Mouse (Mus musculus) gastrocnemius, postnatal 14 days (tissue): ENCODE measurements around the gene Ddi1. TPM values are rescaled to one million over a fixed set of nuclear protein-coding genes. Genes with fewer than 3 reads are reported as not detected.
"Not testable (repeated sequence)": the region's sequence is repeated elsewhere in the genome, so short reads cannot be mapped to it uniquely, and the experiment has no call there.

Source experiments
- DNase-seq: peaks from one replicate; pipeline ENCODE4 v3.0.0; 2021; ENCODE audit warnings: mixed read lengths
- intact Hi-C: fragments of 180-260 bp; cut with DNase I; formaldehyde crosslinking; loops from one replicate; pipeline ENCODE4 v1.15.1; 2025; ENCODE audit warnings: low total_unique reads
- long read RNA-seq, 2 experiments: library from polyadenylated mRNA; stranded (forward); transcript quantifications; one replicate each; pipeline ENCODE4 v2.0.0; 2021
- total RNA-seq, 2 experiments: library from RNA; stranded (reverse); gene quantifications; 2 replicates each; pipeline ENCODE4 v1.2.3; 2021

Gene Ddi1
- total RNA-seq, result not detected
- long read RNA-seq, experiment 1, result 0 reads
- long read RNA-seq, experiment 2, result 0 reads

DNA sequence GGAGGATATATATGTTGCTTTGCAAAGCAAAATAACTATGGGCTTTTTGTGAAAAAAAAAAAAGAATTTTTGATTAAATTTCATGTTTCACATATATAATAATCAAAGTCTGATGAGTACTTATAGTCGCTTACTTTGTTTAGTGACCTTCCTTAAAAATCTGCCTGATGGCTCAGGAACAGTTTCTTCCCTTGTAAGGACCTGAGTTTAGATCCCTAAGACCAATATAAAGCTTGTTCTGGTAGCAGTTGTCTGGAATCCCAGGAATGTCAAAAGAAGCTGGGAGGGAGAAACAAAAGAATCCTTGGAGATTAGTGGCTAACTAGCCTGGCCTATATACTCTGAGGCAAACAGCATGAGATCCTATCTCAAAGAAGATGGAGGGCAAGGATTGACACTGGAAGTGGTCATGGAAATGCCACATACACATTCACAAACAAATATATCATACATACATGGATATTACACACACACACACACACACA lies at the start of gene Ddi1:
Gene Ddi1, minus strand, starts transcription at position 51 of the 485 bp plus-strand sequence.
- intact Hi-C loops, result no loop called here
- no peak for DNase-seq

DNA sequence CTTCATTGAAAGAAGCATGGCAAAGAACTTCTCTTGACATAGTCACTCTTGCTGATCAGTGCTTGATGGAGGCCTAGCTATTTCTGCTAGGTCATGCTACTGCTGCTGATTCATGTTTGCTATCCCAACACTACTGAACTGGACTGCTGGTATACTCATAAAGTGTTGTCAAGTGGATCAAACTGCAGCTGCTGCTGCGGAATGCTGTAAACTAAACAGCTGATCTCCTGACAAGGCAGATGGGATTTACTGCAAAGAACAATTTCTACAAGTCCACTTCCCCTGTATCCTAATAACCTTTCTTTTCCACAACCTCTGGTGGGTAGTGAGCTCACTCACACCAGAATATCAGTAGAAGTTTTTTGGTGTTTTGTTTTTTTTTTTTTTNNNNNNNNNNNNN lies 47.5 kb upstream of the Ddi1 start:
- intact Hi-C loops, result no loop called here
- DNase-seq, result no peak

- intact Hi-C loops, result no loop called here
- no peak for DNase-seq
Measured at GRCm38 (mm10) chr9:6305847-6306246, 36.2 kb upstream of the Ddi1 start.

- DNase-seq, result no peak
- intact Hi-C loops, result no loop called here
Measured at GRCm38 (mm10) chr9:6304590-6304989, 34.9 kb upstream of the Ddi1 start.

- intact Hi-C loops, result no loop called here
- no peak for DNase-seq
Measured at GRCm38 (mm10) chr9:6302050-6302449, 32.4 kb upstream of the Ddi1 start.

- intact Hi-C loops, result no loop called here
- no peak for DNase-seq
Measured at GRCm38 (mm10) chr9:6298547-6298946, 28.9 kb upstream of the Ddi1 start.

DNA sequence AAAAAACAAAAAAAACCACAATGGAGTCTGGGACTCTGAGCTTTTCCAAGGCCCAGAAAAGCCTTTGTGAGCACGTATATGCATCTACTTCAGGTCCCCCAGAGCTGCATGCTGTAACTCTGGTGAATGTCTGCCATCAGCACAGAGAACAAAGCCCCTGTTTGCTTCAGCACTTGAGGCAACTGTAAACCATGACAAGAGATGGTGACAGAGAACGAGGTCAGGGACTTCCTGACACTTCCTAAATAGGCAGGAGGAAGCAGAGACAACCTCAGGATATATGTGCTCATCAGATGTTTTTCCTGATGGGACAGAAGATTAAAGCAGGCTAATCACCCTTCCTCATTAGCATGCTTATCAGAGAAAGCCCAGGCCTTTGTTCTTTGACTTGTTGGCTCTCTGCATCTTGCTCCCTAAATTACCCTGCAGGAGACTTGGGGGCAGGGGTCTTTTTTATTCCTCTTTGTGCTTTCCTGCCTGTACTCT lies 19.6 kb upstream of the Ddi1 start:
- intact Hi-C loops, result no loop called here
- DNase-seq, result no peak

- intact Hi-C loops, result no loop called here
- DNase-seq, result no peak
Measured at GRCm38 (mm10) chr9:6286770-6287169, 17.1 kb upstream of the Ddi1 start.

DNA sequence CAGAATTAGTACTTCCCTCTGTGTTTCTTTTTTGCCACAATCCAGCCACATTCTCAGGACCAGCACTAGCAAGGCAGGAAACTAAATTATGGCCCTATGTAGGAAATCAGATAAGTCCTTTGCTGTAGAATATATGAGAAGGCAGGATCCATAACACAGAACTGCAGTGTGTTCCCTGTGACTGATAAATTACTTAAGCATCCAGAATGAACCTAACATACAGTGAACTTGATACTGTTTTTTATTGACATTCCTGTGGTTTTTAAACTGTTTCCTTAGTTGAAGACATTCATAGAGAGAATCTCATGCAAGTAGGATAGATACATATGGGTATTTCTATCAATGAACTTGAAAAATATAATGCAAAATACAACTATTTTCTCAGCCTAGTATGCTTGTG lies 7.9 kb upstream of the Ddi1 start:
- intact Hi-C loops, result no loop called here
- DNase-seq, result no peak

GRCm38 (mm10) chr9:6276395-6276794 lies 6.7 kb upstream of the Ddi1 start:
- intact Hi-C loops, result no loop called here
- no peak for DNase-seq

DNA sequence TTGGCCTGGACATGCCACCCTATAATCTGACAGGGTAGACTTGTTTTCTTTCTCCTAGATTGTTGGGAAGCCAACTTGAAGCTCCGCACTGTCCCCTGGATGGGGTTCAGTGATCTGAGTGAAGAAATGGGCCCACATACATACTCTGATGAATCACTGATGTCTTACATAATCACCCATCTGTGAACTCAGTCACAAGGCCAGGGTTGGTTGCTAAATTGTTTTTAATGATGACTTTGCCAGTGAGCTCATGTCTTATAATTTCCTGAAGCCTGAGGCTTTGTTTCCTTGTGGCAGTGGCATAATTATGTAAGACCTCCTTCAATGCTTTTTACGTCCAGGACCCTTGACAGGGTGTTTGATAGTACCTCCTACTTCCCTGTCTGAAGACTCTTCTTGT lies 4.8 kb downstream of the Ddi1 start:
- intact Hi-C loops, result no loop called here
- DNase-seq, result no peak

DNA sequence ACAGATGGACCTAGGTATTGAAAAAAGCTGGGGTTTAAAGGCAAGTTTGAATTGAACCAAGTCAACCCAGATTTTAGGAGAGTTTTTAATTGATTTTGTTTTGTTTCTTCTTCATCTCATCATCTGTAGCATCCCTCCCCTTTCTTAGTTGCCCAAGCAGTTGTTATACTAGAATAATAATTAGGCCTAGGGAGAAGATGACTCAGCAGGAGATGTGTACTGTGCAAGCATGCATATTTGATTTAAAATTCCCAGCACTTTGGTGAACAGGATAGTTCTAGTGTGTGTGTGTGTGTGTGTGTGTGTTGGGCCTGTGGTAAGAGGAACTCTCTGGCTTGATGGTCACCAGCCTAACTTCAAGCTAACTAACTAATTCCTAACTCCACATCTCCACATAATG lies 12.6 kb downstream of the Ddi1 start:
- intact Hi-C loops, result no loop called here
- no peak for DNase-seq

GRCm38 (mm10) chr9:6251990-6252389 lies 17.7 kb downstream of the Ddi1 start:
- no peak for DNase-seq
- intact Hi-C loops, result no loop called here

- intact Hi-C loops, result no loop called here
- DNase-seq, result no peak
Measured at GRCm38 (mm10) chr9:6250320-6250719, 19.3 kb downstream of the Ddi1 start.

DNA sequence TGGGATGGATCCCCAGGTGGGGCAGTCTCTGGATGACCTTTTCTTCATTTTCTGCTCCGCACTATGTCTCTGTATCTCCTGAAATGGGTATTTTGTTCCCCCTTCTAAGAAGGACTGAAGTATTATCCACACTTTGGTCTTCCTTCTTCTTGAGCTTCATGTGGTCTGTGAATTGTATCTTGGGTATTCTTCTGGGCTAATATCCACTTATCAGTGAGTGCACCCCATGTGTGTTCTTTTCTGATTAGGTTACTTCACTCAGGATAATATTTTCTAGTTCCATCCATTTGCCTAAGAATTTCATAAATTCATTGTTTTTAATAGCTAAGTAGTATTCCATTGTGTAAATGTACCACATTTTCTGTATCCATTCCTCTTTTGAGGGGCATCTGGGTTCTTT lies 33.7 kb downstream of the Ddi1 start:
- intact Hi-C loops, result not testable (repeated sequence)

DNA sequence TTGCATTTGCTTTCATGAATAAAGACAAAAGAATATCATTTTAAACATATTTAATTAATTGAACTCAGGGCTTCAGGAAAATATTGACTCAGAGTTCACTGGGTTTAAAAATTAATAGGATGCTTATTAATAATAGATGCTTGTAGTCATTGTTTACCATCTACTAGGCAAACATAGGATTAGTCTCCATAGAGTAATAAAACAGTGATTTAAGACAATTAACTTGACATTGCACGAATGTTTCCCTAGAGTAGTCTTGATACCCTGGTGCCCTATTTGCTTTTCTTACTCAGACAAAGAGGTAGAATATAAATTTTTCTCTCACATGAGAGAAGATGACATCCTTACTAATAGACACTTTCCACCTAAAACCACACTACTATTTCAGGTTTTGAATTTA lies 52.1 kb downstream of the Ddi1 start:
- DNase-seq, result no peak
- intact Hi-C loops, result no loop called here

More for the DNA sequence above, 33.7 kb downstream of the Ddi1 start:
- DNase-seq, result not testable (repeated sequence)

DNA sequence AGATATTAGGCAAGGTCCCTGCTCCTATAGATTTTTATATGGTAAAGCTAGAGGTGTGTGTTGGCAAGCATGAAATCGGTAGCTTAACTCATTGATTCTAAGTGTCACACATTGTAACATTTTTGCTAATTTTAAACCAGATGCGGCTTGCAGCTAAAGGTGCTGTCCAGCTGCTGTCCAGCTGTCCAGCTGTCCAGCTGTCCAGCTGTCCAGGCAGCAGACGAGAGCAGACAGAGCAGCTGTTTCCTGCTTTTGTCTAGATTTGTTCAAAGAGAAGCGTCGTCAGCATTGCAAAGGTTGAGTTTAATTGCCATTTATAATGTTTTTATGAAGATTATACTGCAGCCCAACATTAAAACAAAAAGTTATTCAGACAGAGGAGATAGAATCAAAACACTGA lies 56.8 kb downstream of the Ddi1 start:
- intact Hi-C loops, result no loop called here
- DNase-seq, result no peak

Other genes with a start within 250 kb of the Ddi1 start
- 1 to 10 TPM; 5.9 to 6.3 TPM for gene Pdgfd, start 101.3 kb downstream of the Ddi1 start, total RNA-seq